Mouse (Mus musculus) sigmoid colon, adult 10 weeks (tissue): ENCODE measurements around the gene Cep68. TPM values are rescaled to one million over a fixed set of nuclear protein-coding genes. Genes with fewer than 3 reads are reported as not detected.

ENCODE experiments used
- polyA plus RNA-seq: library from polyadenylated mRNA; stranded (reverse); fragments of 350-450 nt; fragmentation: Illumina TruSeq; extraction: RNeasy Lipid Tissue Mini Kit (QIAGEN cat#74804); gene quantifications from one replicate; pipeline ENCODE4 v1.2.3, GENCODE M21; 2014; ENCODE audit warnings: low read depth, low replicate concordance

Cep68 gene
- polyA plus RNA-seq: 20.0 TPM

DNA sequence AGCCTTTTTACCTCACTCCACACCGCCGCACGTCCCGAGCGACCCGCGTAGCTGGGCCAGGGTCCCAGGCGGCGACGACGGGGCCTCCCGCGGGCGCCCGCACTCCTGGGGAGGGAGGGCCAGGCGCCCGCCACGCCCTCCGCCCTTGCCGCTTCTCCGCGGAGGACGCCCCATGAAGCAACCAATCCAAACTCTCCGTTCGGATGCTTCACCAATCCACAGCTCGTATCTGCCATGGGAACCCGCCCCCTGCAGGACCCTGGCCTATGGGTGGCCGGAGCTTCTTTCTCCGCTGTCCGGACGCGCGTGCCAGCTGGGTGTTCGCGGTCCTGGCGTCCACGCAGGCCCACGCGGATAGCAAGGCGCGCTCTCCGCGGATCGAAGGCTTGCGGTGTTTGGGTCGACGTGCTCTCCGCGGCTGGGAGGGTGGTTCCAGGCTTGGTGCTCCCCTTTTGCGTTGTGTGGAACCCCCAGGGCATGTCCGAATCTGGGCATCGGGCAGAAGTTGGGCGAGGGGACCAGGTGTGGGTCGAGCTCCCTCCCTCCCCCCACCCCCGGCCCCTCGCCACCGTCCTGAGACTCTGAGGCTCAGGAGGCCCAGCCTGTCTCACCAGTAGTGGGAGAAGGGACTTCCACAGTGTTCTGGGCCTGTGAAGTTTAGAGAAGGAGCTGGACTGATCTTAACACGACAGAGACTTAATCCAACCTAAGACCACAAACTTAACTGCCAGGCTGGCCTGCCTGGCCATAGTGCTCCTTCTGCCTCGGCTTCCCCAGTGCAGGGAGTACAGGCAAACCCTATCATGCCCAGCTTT, at the start of gene Cep68:
Cep68 (minus strand) TSS at position 134 of the 815 bp plus-strand sequence.

DNA sequence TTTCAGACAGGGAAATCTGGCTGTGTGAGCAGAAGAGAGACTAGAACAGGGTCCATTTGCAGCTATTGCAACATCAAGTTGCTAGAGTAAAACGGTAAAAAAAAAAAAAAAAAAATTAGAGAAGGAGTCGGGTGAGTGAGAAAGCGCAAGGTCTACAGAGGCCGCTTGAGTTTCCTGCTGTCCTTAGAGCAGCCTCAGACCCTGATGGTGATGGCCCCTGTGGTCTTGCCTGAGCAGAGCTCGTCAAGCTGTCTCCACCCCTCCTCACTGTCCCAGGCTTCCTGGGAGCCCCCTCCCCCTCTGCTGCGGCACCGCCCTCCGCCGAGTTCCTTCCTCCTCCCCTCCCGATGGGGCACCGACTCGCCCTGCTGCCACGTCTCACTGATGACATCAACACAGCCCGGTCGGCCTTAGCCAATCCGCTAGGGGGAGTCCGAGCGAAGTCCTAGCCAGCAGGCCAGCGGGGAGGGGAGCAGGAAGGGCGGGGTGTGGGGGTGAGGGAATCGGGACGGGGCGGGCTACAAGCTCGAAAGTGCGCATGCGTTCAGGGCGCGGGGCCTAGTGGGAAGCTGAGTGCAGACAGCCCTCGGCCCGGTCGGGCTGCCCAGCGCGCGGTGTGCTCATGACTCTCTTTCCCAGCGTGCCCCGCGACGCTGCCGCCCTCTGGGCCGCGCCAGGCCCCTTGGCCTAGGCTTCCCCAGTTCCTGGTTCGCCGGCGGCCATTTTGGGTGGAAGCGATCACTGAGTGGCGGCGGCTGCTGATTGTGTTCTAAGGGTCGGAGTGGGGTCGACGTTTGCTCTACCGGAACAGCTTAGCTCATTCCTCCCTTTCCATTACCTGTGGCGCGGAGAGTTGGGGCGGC, 48.3 kb downstream of the Cep68 start, which contains the start of gene Rab1a:
Rab1a (plus strand) TSS at position 720 of the 863 bp plus-strand sequence.

Other genes with a start within 250 kb of the Cep68 start
- gene Actr2, start 136.5 kb downstream of the Cep68 start, polyA plus RNA-seq: 424 TPM
- 830 TPM for gene Rab1a, start 48.0 kb downstream of the Cep68 start, polyA plus RNA-seq
- gene Slc1a4, start 83.3 kb upstream of the Cep68 start, polyA plus RNA-seq: 7.1 TPM